Mouse (Mus musculus) liver, postnatal 0 days (tissue): ENCODE measurements at regions not wholly inside any gene's neighbourhood (a gene's known extent, or its start where the extent isn't known, plus 50 kb on each side); places are given as distances from the start of the nearest gene placed in this dataset.

Source experiments
- CTCF ChIP-seq: sonication (generic); IDR thresholded peaks from 2 replicates; pipeline ENCODE4 v1.5.1; 2016; ENCODE audit warnings: antibody characterized with exemption, low read depth
- EP300 ChIP-seq: IDR thresholded peaks from 2 replicates; pipeline ENCODE4 v1.6.1; 2016; ENCODE audit warnings: antibody characterized with exemption, low read depth, mild to moderate bottlenecking

GRCm38 (mm10) chr13:50973379-50973778, 127.3 kb upstream of the Spin1 start:
- TF ChIP-seq CTCF = no peak
- no peak for TF ChIP-seq EP300
